Mouse (Mus musculus): ENCODE measurements around the gene Nova2. TPM values are rescaled to one million over a fixed set of nuclear protein-coding genes. Genes with fewer than 3 reads are reported as not detected.

Nova2 gene
- polyA plus RNA-seq, 1 experiment from 2014 or later, result 3.9 TPM

GRCm38 (mm10) chr7:18991660-18992293 lies 66.1 kb downstream of the Nova2 start:
- Histone ChIP-seq H3K9me3 (replicated peaks) (no peaks in the 10 kb centered on the region), H3K27me3 (ENCODE audit: low read depth, poor library complexity, severe bottlenecking) (peaks cover 35% of the 10 kb centered on the region), H3K36me3 (peaks cover 10% of the 10 kb centered on the region), H3K4me1 (peaks cover 36% of the 10 kb centered on the region), H3K27ac (replicated peaks) (peak overlapping the region; percentile 85), H3K4me3 (peak overlapping the region; percentile 63)
- peak; percentile 52 for DNase-seq (ENCODE audit: low spot score)
- WGBS, result under 1% methylated on average over 59 of the region's 59 CpGs

GRCm38 (mm10) chr7:18992294-18992675 lies 66.6 kb downstream of the Nova2 start:
- Histone ChIP-seq H3K27me3 (ENCODE audit: low read depth, poor library complexity, severe bottlenecking) (peaks cover 35% of the 10 kb centered on the region), H3K36me3 (peaks cover 13% of the 10 kb centered on the region), H3K4me3 (peak overlapping the region; percentile 63), H3K4me1 (peaks cover 36% of the 10 kb centered on the region), H3K9me3 (replicated peaks) (no peaks in the 10 kb centered on the region), H3K27ac (replicated peaks) (peak overlapping the region; percentile 85)
- no peak for DNase-seq (ENCODE audit: low spot score)
- 3% methylated on average over 31 of the region's 31 CpGs for WGBS

DNA sequence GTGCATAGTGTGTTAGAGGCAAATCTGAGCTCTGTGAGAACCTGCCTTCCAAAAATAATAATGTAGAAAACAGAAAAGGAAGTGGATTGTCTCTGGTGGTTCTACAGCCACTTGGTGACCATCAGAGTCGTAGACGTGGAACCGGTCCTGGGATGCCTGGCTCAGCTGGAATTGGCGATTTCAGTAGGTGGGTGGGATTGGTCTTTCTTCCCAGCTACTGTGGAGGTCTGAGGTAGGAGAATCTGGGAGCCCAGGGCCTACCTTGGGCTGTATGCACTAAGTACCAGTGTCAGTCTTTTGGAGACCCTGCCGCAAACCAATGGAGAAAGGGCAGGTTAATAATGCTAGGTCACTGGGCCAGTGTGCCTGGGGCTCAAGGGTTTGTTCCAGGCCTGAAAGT lies 67.3 kb downstream of the Nova2 start:
- H3K27ac ChIP-seq (replicated peaks), result no peak overlapping the region
- peaks cover 16% of the 10 kb centered on the region for H3K36me3 ChIP-seq
- H3K4me3 ChIP-seq, result peak overlapping the region; percentile 63; the same call in 1 of the 2 replicates
- H3K9me3 ChIP-seq (replicated peaks), result no peaks in the 10 kb centered on the region
- WGBS, result 91% methylated on average over 5 of the region's 5 CpGs
- peaks cover 36% of the 10 kb centered on the region for H3K4me1 ChIP-seq
- DNase-seq (ENCODE audit: low spot score), result no peak
- peaks cover 35% of the 10 kb centered on the region for H3K27me3 ChIP-seq (ENCODE audit: low read depth, poor library complexity, severe bottlenecking)

DNA sequence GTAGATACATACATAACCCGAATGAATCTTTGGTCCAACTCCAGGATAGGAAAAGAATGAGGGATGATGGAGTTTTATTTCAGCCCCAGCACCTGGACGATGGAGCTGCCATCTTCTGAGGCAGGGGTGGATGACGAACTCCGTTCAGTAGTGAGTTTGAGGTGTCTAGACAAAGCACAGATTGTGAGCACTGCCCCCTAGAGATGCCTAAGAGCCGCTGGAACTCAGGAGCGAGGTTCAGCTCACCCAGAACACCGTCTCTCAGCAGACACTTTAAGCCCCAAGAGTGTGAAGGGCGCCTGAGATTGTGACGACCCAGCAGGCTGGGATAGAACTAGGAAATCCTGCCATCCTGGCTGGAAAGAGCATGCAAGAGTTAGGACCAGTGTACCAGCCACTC lies 73.1 kb downstream of the Nova2 start:
- Histone ChIP-seq H3K27me3 (ENCODE audit: low read depth, poor library complexity, severe bottlenecking) (peaks cover 4% of the 10 kb centered on the region), H3K4me3 (no peak overlapping the region), H3K27ac (replicated peaks) (0 out of 2 replicates have a peak overlapping the region, but pooled peaks have one; percentile 7), H3K9me3 (replicated peaks) (no peaks in the 10 kb centered on the region), H3K4me1 (peaks cover 41% of the 10 kb centered on the region), H3K36me3 (peaks cover 21% of the 10 kb centered on the region)
- 45% methylated on average over 9 of the region's 9 CpGs for WGBS
- no peak for DNase-seq (ENCODE audit: low spot score)

- no peak for DNase-seq (ENCODE audit: low spot score)
- Histone ChIP-seq H3K27ac (replicated peaks) (peak overlapping the region; percentile 75), H3K36me3 (peaks cover 28% of the 10 kb centered on the region), H3K4me1 (peaks cover 54% of the 10 kb centered on the region), H3K4me3 (peak overlapping the region; percentile 50), H3K9me3 (replicated peaks) (no peaks in the 10 kb centered on the region), H3K27me3 (ENCODE audit: low read depth, poor library complexity, severe bottlenecking) (no peaks in the 10 kb centered on the region)
- 63% methylated on average over 10 of the region's 10 CpGs for WGBS
Measured at GRCm38 (mm10) chr7:19000421-19000820, 74.7 kb downstream of the Nova2 start.

DNA sequence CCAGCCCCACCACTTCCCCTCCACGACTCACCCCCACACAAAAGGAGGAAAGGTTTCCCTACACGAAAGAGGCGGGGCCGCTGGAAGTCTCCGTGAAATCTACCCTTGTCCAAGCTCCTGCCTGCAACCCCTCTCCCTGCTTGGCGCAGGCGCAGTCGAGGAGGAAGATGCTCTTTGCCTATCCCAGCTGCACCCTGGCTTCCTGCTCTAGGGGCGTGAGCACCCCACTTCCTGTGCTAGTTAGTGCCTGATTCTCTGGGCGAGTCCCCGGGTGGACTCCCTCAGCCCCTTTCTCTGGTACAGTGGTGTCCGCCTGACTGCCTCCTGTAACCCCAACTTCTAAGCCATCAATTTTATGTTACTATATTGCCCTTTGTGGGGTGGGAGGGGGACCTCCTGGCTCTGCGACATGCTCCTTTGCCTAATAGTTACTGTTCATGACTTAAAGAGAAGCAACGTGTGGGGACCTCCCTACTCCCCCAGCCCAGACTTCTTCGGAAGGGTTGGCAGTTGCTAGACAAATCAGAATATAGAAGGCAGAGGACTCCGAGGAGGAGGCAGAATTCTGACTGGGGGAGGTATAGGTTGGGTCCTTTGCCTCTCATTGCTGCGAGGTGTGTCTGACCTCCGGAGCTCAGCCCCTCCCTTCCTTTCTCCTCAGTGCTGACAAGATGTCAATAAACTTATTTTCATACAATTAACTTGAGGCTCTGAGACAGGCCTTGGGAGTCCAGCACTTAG lies 75.5 kb downstream of the Nova2 start:
- peaks cover 62% of the 10 kb centered on the region for H3K4me1 ChIP-seq
- DNase-seq (ENCODE audit: low spot score), result peak; percentile 56

DNA sequence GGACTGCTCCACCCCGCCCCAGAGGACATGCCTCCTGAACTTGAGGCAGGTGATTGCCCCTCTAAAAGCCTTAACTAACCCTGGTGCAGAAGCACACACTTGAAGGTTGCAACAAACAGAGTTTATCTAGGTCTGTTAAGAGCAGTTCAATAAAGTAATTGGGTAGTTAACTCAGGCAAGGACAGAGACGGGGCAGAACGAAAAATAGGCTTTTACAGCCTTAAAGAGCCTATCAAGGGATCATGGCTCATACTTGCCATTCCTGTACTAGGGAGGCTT lies 76.1 kb downstream of the Nova2 start:
- Histone ChIP-seq H3K27ac (replicated peaks) (0 out of 2 replicates have a peak overlapping the region, but pooled peaks have one; percentile 91), H3K9me3 (replicated peaks) (no peaks in the 10 kb centered on the region), H3K36me3 (peaks cover 30% of the 10 kb centered on the region), H3K27me3 (ENCODE audit: low read depth, poor library complexity, severe bottlenecking) (no peaks in the 10 kb centered on the region), H3K4me1 (peaks cover 67% of the 10 kb centered on the region), H3K4me3 (no peak overlapping the region)
- DNase-seq (ENCODE audit: low spot score), result no peak
- WGBS, result 84% methylated on average over 3 of the region's 3 CpGs

More for the DNA sequence above, 75.5 kb downstream of the Nova2 start:
- WGBS, result 46% methylated on average over 18 of the region's 18 CpGs
- Histone ChIP-seq H3K4me3 (peak overlapping the region; percentile 50), H3K27me3 (ENCODE audit: low read depth, poor library complexity, severe bottlenecking) (no peaks in the 10 kb centered on the region), H3K27ac (replicated peaks) (peak overlapping the region; percentile 75), H3K36me3 (peaks cover 32% of the 10 kb centered on the region), H3K9me3 (replicated peaks) (no peaks in the 10 kb centered on the region)

- DNase-seq (ENCODE audit: low spot score), result no peak
- no peaks in the 10 kb centered on the region for H3K9me3 ChIP-seq (replicated peaks)
- no peaks in the 10 kb centered on the region for H3K27me3 ChIP-seq (ENCODE audit: low read depth, poor library complexity, severe bottlenecking)
- peak overlapping the region; percentile 55 for H3K4me3 ChIP-seq
- peaks cover 71% of the 10 kb centered on the region for H3K4me1 ChIP-seq
- 51% methylated on average over 4 of the region's 4 CpGs for WGBS
- H3K27ac ChIP-seq (replicated peaks), result peak overlapping the region; percentile 91
- peaks cover 32% of the 10 kb centered on the region for H3K36me3 ChIP-seq
Measured at GRCm38 (mm10) chr7:19002115-19002514, 76.4 kb downstream of the Nova2 start.

DNA sequence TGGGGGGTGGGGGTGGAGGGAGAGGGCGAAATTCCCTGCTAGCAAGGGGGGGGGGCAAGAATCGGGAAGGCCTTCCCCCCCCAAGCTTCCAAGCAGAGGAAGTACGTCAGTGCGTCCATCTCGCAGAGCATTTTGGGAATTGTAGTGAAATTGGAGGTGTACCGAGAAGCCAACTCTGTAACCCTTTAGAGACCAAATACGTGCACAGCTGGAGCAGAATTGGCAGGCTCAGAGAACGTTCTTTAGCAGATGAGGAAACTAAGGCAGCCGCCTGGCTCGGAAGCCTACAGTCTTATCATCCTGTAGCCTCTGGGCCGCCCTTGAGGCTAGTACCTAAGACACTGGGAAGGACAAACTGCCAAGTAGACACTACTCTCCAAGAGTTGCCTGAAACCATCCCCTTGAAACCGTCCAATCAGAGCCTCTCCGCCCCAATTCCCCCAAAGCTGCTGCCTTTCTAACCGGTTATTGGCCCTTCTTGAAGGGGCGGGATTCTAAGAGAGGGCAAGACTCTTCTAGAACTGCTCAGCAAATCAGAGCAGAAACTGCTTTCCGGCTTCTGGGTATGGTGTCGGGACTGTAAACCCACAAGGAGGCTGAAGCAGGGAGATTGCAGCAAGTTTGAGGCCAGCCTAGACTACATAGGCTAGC lies 77.3 kb downstream of the Nova2 start:
- Histone ChIP-seq H3K27ac (replicated peaks) (peak overlapping the region; percentile 91), H3K36me3 (peaks cover 36% of the 10 kb centered on the region), H3K4me3 (peak overlapping the region; percentile 55), H3K27me3 (ENCODE audit: low read depth, poor library complexity, severe bottlenecking) (no peaks in the 10 kb centered on the region), H3K4me1 (peaks cover 78% of the 10 kb centered on the region), H3K9me3 (replicated peaks) (no peaks in the 10 kb centered on the region)
- WGBS, result 4% methylated on average over 17 of the region's 17 CpGs
- DNase-seq (ENCODE audit: low spot score), result peak; percentile 79

GRCm38 (mm10) chr7:19003902-19004630 lies 78.4 kb downstream of the Nova2 start, which contains the start of gene Irf2bp1:
Gene Irf2bp1 (plus strand): TSS chr7:19004044.
- DNase-seq (ENCODE audit: low spot score), result peak; percentile 92
- Histone ChIP-seq H3K27me3 (ENCODE audit: low read depth, poor library complexity, severe bottlenecking) (no peaks in the 10 kb centered on the region), H3K27ac (replicated peaks) (peak within 1 kb of the TSS; percentile 96), H3K4me1 (peaks cover 74% of the 10 kb centered on the region), H3K9me3 (replicated peaks) (no peaks in the 10 kb centered on the region), H3K36me3 (peaks cover 37% of the 10 kb centered on the region), H3K4me3 (peak within 1 kb of the TSS; percentile 98)
- under 1% methylated on average over 88 of the region's 90 CpGs for WGBS

GRCm38 (mm10) chr7:19004631-19005079 lies 79.0 kb downstream of the Nova2 start:
- peaks cover 37% of the 10 kb centered on the region for H3K36me3 ChIP-seq
- no peaks in the 10 kb centered on the region for H3K9me3 ChIP-seq (replicated peaks)
- peak; percentile 37 for DNase-seq (ENCODE audit: low spot score)
- peaks cover 72% of the 10 kb centered on the region for H3K4me1 ChIP-seq
- peak overlapping the region; percentile 96 for H3K27ac ChIP-seq (replicated peaks)
- peak overlapping the region; percentile 98 for H3K4me3 ChIP-seq
- WGBS, result 10% methylated on average over 34 of the region's 34 CpGs
- no peaks in the 10 kb centered on the region for H3K27me3 ChIP-seq (ENCODE audit: low read depth, poor library complexity, severe bottlenecking)

- H3K36me3 ChIP-seq, result peaks cover 37% of the 10 kb centered on the region
- peaks cover 65% of the 10 kb centered on the region for H3K4me1 ChIP-seq
- H3K4me3 ChIP-seq, result peak overlapping the region; percentile 98
- H3K9me3 ChIP-seq (replicated peaks), result no peaks in the 10 kb centered on the region
- peak overlapping the region; percentile 33; the same call in 1 of the 2 replicates for H3K27ac ChIP-seq (replicated peaks)
- no peaks in the 10 kb centered on the region for H3K27me3 ChIP-seq (ENCODE audit: low read depth, poor library complexity, severe bottlenecking)
- WGBS, result 83% methylated on average over 34 of the region's 34 CpGs
- no peak for DNase-seq (ENCODE audit: low spot score)
Measured at GRCm38 (mm10) chr7:19005417-19006121, 79.9 kb downstream of the Nova2 start.

All from midbrain, embryonic 10.5 days (tissue).